Mouse (Mus musculus) NIH3T3 (cell line): Measurements from ENCODE around the gene Ahctf1.
A peak's percentile ranks its signal among the peaks of the same experiment; 100 is the strongest.
"Not testable (repeated sequence)": the region's sequence is repeated elsewhere in the genome, so short reads cannot be mapped to it uniquely, and the experiment has no call there.

Experiments
- DNase-seq: peaks from one replicate; pipeline ENCODE4 v3.0.0-alpha.2; 2012; ENCODE audit warnings: low read depth

The Ahctf1 gene

DNA sequence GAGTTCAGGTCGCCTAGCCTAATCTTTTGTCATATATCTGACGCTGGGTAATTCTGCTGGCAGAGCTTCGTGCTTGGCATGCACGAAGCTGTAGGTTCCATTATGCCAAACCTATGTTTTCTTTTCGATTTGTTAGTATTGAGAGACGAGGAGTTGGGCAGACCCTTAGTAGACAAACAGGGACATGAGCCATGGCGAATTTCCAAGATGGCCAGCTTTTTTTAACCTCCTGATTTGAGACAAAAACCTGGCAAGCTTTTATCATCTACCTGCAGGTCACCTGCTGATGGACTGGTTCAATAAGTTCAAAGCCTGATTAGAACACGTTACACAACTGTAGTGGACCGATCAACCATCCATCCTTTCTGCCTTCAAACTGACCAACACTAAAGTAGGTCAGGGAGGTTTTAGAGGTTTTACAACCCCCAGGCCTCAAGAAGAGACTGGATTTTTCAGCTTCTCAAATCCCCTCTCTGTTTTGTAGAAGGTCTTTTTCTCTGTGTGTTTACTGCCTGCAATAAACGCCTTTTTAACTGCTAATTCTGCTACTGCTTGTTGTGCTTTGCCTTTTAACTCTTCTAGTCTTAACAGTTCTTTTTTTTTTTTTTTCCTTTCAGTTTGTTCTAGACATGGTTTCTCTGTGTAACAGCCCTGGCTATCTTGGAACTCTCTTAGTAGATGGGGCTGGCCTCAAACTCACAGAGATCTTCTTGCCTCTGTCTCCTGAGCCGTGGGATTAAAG, 831 bp upstream of the Ahctf1 start:
- no peak for DNase-seq

DNA sequence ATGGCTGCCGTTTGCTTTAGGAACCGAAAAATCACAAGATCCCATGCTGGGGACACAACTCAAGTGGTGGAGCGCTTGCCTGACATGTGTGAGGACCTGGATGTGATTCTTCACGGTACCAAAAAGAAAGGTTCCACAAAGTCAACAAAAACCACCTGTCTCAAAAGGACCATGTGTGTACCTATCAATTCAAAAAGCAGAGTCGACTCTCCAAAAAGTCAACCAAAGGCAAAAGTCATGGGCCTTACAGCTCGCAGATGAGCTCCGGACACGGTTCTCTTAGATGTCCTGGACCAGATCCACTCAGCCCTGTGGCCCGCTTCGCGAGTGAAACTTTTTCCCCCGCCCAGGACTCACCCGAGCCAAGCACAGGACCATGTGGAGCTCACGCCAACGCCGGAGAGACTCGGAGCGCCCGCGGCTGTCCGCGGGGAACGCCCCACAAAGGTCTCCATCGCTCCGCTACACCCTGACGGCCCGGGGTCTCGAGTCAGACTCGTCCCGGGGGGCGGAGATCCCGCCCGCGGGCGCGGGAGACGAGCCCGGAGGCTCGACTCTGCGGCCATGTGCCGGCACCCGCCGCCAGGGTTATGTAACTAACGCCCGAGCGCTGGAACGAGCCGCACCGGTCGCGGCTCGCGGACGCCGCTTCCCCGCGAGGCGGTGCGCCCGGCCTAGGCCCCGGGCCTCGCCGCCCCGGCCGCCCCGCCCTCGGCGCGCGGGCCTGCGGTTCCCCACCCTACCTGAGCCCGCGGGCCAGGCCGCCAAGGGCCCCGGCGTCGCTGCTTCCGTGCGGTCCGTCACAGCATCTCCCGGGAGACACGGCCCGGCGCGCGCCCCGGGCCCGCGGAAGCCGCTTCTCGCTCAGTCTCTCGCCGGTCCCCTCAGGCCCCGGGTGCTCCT, 619 bp downstream of the Ahctf1 start, which contains the start of gene Gm10518:
TSS of gene Gm10518 (plus strand) at position 767 of the 903 bp plus-strand sequence.
- DNase-seq: peak; percentile 75

- DNase-seq: peak; percentile 20
Observed at GRCm38 (mm10) chr1:179798794-179799193, 4.7 kb downstream of the Ahctf1 start.

DNA sequence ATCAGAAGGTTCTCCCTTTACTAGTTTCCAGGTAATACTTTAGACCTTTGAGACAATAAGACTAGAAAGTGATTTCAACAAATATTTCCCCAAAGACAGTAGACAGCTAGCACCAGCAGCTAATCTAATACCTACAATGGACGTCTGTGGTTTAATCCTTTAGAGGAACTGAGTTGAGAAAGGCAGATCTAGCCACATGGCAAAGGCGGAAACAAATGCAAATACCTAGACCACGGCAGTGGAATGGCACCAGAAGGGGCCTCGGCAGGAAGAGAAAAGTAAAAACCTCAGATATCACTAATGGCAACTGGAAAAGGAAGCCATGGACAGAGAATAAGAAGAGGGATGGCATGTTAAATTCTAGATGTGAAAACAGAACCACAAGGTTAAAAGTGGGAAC, 16.2 kb downstream of the Ahctf1 start:
- no peak for DNase-seq

GRCm38 (mm10) chr1:179785502-179785901, 18.0 kb downstream of the Ahctf1 start:
- no peak for DNase-seq

DNA sequence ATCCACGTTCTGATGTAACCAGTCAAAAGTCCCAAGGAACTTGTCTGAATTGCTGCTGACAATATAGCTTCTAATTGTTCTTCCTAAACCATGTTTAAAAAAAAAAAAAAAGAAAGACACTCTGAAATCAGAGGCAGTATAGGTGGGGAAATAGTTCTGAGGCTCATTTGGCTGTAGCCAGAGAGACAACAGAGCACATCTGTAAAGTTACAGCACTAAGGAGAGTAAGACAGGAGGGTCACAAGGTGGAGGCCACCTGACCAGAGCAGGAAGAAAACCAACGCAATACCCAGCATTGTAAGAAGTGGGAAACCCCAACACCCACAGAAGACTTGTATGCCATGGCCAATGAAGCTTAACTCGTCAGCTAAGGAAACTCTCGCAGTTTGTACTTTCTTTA, 19.4 kb downstream of the Ahctf1 start:
- DNase-seq: no peak

DNA sequence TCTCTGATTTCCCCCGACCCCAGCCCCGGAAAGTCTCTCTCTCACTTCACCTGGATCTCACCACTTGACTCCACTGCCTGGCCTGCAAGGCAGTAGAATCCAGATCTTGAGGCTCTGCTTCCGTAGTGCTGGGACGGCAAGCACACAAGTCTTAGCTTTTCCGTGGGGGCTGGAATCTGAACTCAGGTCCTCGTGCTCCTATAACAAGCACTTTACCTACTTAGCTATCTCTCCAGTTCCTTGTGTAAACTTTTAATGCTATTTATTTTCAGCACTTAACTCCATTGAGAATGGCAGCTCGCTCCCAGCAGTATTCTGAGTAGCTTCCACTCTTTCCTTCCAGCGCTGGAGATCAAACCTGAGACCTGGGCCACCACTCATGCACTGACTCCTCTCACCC, 26.6 kb downstream of the Ahctf1 start:
- DNase-seq: no peak

DNA sequence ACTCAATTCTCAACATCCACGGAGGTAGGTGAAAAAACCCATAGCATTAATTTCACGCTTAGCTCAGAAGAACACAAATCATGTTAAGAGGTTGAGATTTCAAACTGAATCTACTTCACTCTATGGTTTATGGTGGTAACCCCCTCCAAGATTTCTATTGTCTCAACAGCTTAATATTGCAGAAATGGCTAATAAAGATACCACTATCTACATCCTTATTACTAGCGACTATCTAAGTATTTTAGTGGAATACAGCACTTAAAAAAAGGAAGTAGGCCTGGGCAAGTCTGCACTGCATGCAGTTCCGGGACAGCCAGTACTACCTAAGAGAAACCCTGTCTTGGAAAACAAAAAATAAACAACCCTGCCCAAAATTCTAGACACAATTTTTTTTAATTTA, 42.9 kb downstream of the Ahctf1 start:
- DNase-seq: no peak

DNA sequence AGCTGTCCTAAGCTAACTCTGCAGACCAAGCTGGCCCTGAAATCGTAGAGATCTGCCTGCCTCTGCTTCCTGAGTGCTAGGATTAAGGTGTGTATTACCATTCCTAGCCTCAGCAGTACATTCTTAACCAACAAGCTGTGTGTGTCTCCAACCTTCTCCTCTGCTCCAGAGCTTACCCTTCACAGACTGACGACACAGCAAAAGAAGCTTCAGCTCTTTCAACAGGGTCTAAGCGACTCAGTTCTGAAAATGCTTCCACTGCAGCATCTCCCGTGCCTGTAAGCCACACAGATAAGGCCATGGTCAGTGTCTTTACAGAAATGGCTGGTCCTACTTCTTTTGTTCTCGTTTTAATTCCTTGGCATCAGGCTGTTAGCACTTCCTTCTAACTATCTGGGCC, 43.4 kb downstream of the Ahctf1 start:
- no peak for DNase-seq

- DNase-seq: no peak
Observed at GRCm38 (mm10) chr1:179756477-179756876, 47.0 kb downstream of the Ahctf1 start.

GRCm38 (mm10) chr1:179753006-179753405, 50.5 kb downstream of the Ahctf1 start:
- DNase-seq: no peak

- DNase-seq: no peak
Observed at GRCm38 (mm10) chr1:179752276-179752675, 51.2 kb downstream of the Ahctf1 start.

GRCm38 (mm10) chr1:179745171-179745570, 58.3 kb downstream of the Ahctf1 start, which contains the start of gene Kif28:
Kif28 (minus strand) TSS chr1:179745271.
- DNase-seq: no peak

GRCm38 (mm10) chr1:179743593-179744193, 59.8 kb downstream of the Ahctf1 start:
- DNase-seq: no peak

DNA sequence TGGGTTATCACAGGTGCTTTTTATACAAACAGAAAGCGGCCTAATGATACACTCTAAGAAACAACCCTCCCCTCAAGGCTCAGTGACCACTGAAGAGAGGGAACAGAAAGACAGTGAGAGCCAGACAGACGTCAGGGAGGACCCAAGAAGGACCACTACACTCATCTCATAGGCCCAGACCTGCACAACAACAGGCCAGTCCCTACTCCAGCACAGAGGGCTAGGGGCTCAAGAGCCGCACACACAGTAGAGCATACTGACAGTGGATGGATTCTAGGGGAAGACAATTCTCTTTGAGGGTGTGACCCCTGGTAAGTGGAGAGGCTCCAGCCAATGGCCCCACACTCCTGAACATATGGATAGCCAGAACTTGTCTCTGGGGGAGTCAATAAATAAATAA, 67.0 kb downstream of the Ahctf1 start:
- no peak for DNase-seq

DNA sequence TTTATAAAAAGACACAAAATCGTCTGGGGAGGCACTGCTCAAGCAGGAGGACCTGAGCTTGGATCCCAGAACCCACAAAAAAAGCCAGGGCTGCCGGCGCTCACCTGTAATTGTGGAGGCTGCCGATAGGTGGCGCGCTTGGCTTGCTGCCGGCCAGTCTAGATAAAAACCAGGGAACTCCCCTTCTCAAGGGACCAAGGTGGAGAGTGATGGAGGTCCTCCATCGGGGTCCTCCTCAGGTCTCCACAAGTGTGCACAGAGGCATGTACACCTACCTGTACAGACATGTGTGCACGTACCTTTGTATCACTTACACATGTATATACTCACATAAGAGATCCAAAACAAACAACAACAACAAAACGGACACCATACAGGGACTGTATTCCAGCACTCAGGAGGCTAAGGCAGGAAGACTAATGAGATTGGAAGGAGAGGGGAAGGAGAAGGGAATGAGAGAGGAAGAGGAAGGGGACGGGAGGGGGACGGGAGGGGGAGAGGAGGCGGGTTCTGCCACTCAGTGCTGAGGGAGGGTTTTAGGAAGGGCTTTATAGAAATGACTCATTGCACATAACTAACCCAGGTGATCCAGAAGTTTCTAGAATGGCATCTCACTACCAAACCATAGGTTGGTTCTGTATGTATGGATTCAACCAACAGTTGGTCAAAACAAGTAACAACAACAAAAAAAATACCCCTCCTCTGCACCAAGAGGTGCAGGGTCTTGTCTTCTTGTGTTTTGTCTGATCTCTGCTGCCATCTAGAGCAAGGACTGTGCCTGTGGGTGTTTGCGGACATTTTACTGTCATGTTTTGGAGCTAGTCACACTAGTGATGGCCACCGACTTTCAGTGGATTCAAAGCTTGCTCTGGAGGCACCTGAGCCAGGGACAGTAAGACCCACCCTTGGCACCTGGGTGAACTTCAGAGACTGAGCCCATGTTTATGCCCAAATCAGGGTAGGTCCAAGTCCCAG, 68.7 kb downstream of the Ahctf1 start:
- DNase-seq: peak; percentile 79

- no peak for DNase-seq
Observed at GRCm38 (mm10) chr1:179731391-179731790, 72.1 kb downstream of the Ahctf1 start.

- DNase-seq: no peak
Observed at GRCm38 (mm10) chr1:179728661-179729060, 74.8 kb downstream of the Ahctf1 start.

DNA sequence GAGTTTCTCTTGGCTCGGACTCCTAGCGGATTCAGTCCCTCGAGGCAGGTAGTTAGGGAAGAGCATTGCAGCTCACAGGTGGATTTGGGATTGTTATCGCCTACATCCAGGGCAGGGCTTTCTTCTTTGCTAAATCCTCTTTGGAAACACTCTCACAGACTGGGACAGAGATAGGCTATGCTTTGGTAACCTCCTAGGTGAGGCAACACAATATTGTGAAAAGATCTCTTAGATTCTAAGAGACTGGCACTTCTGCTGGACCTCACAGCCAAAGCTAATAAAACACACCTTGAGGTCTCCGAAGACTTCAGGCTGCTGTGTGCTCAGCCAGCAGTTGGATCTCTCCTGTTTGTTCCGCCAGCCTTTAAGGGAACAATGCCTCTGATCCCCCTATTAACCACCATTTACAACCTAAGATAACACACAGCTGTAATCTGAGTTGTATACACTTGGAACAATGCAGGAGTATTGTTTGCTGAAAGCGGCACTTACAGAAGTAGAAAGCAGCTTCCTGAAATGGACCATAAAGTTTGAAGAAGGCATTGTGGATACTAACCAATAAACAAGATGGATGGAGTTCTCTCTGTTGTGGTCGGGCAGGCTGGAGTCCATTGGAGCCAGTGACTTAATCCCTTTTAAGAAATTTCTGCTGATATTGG, 80.5 kb downstream of the Ahctf1 start:
- DNase-seq: no peak

- peak; percentile 15 for DNase-seq
Observed at GRCm38 (mm10) chr1:179715786-179716185, 87.7 kb downstream of the Ahctf1 start.

- DNase-seq: not testable (repeated sequence)
Observed at GRCm38 (mm10) chr1:179715289-179715688, 88.2 kb downstream of the Ahctf1 start.
